8 mouse cellular contexts compared by ENCODE assay signal in the genomic region with DNA sequence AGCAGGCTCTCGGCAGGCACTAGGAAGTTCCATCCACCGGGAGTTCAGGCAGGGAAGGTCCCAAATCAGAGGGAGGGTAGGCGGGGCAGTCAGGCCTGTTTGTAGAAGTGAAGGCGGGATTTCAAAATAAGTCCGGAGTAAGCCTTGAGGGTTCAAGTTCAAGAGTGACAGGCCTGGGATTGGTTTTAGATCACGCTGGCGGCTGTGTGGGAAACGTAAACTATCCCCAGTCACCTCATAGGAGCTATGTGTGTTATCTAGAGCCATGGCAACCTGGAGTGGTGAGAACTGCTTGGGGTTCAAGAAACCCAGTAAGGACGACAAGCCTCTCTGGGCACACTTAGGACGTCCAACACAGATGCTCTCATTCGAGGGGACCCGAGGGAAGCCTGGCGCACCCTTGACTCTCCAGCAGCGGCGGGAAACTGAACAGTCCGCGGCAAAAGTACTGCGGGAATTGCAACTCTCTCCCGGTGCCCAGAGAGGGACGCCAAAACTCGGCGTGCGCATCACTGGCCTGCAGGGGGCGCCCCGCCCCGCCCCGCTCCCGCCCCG. TPM values are rescaled to one million over a fixed set of nuclear protein-coding genes. Genes with fewer than 3 reads are reported as not detected.
DNase-seq lines count a peak whose midpoint lies in the region; ATAC-seq lines count a peak whose summit lies in the region.

No protein-coding gene starts in this region.

- DNase-seq in layer of hippocampus, adult 18-20 months (ENCODE audit: low spot score in 2 of 2): peak; percentile 5 to 29
- DNase-seq in layer of hippocampus, adult 8-10 months (ENCODE audit: low spot score in 2 of 2): no peak
- DNase-seq in adipocyte (ENCODE audit: low spot score): peak; percentile 69
- DNase-seq in midbrain, embryonic 11.5 days (ENCODE audit: low spot score, missing footprints): peak; percentile 97
- peak; percentile 79 for DNase-seq in testis, postnatal 10 days (ENCODE audit: low spot score)

- no peaks in the 10 kb centered on the region for H3K36me3 ChIP-seq in hindbrain, embryonic 13.5 days
- peaks cover 24% of the 10 kb centered on the region for H3K36me3 ChIP-seq in limb, embryonic 13.5 days
- H3K36me3 ChIP-seq in midbrain, embryonic 11.5 days (ENCODE audit: control insufficient read depth, insufficient read depth, low read length): peaks cover 2% of the 10 kb centered on the region; the same call in 1 of the 2 replicates

- H3K27me3 ChIP-seq in hindbrain, embryonic 13.5 days: no peaks in the 10 kb centered on the region
- H3K27me3 ChIP-seq in limb, embryonic 13.5 days: no peaks in the 10 kb centered on the region
- no peaks in the 10 kb centered on the region for H3K27me3 ChIP-seq in midbrain, embryonic 11.5 days (ENCODE audit: control insufficient read depth, insufficient read depth, low read length)

- peak; percentile 18; the same call in 1 of the 2 replicates for ATAC-seq in erythroid progenitor cell, adult 5-6 weeks (replicated peaks; ENCODE audit: low FRiP score, poor library complexity, severe bottlenecking)
- peak; percentile 85 for ATAC-seq in hindbrain, embryonic 13.5 days (ENCODE audit: low FRiP score)
- peak; percentile 77 for ATAC-seq in limb, embryonic 13.5 days (ENCODE audit: low FRiP score, low read depth)
- peak; percentile 84 for ATAC-seq in midbrain, embryonic 11.5 days (ENCODE audit: low FRiP score)

- H3K9ac ChIP-seq in hindbrain, embryonic 13.5 days: 0 out of 2 replicates have a peak overlapping the region, but pooled peaks have one; percentile 49
- H3K9ac ChIP-seq in limb, embryonic 13.5 days: peak overlapping the region; percentile 54
- H3K9ac ChIP-seq in midbrain, embryonic 11.5 days (ENCODE audit: low read length): peak overlapping the region; percentile 17; the same call in 1 of the 2 replicates

- H3K4me3 ChIP-seq in hindbrain, embryonic 13.5 days: peak overlapping the region; percentile 62
- peak overlapping the region; percentile 43 for H3K4me3 ChIP-seq in limb, embryonic 13.5 days
- peak overlapping the region; percentile 65 for H3K4me3 ChIP-seq in midbrain, embryonic 11.5 days (ENCODE audit: low read depth, low read length)

- WGBS in hindbrain, embryonic 13.5 days: 2% methylated on average over 17 of the region's 29 CpGs
- under 1% methylated on average over 23 of the region's 29 CpGs for WGBS in limb, embryonic 13.5 days
- WGBS in midbrain, embryonic 11.5 days: 1% methylated on average over 27 of the region's 29 CpGs

- H3K4me1 ChIP-seq in hindbrain, embryonic 13.5 days (replicated peaks): peaks cover 49% of the 10 kb centered on the region
- H3K4me1 ChIP-seq in limb, embryonic 13.5 days: peaks cover 49% of the 10 kb centered on the region
- H3K4me1 ChIP-seq in midbrain, embryonic 11.5 days (ENCODE audit: control insufficient read depth, insufficient read depth, low read length): peaks cover 25% of the 10 kb centered on the region

- H3K4me2 ChIP-seq in hindbrain, embryonic 13.5 days: peak overlapping the region; percentile 63
- peak overlapping the region; percentile 95 for H3K4me2 ChIP-seq in limb, embryonic 13.5 days (replicated peaks)
- peak overlapping the region; percentile 87 for H3K4me2 ChIP-seq in midbrain, embryonic 11.5 days

- no peak overlapping the region for H3K27ac ChIP-seq in hindbrain, embryonic 13.5 days
- no peak overlapping the region for H3K27ac ChIP-seq in limb, embryonic 13.5 days
- H3K27ac ChIP-seq in midbrain, embryonic 11.5 days (ENCODE audit: low read depth, low read length): no peak overlapping the region

- H3K9me3 ChIP-seq in hindbrain, embryonic 13.5 days: no peaks in the 10 kb centered on the region
- H3K9me3 ChIP-seq in limb, embryonic 13.5 days: no peaks in the 10 kb centered on the region
- no peaks in the 10 kb centered on the region for H3K9me3 ChIP-seq in midbrain, embryonic 11.5 days (ENCODE audit: control insufficient read depth, low read length)

RNA-seq across cellular contexts. Expression of gene Limd1, which starts 0.4 kb away (rescaled TPM):
- total RNA-seq in layer of hippocampus, adult 18-20 months (2021): 1 to 10 TPM; 6.9 to 7.8 TPM
- total RNA-seq in layer of hippocampus, adult 8-10 months (2022): 1 to 10 TPM; 6.7 to 9.6 (median 7.6) TPM
- total RNA-seq in erythroid progenitor cell, adult 5-6 weeks (2015; ENCODE audit: low replicate concordance): 59.1 and 60.2 TPM in 2 replicates
- total RNA-seq in erythroid progenitor cell, adult 5-6 weeks (2017; ENCODE audit: low replicate concordance): 46.1 and 70.6 TPM in 2 replicates
- 17.3 and 18.1 TPM in 2 replicates for polyA plus RNA-seq in hindbrain, embryonic 13.5 days (2015; fragmentation: Nextera tagmentation; extraction: Ambion mirVana)
- 50.3 and 54.9 TPM in 2 replicates for polyA plus RNA-seq in limb, embryonic 13.5 days (2015; fragmentation: Nextera tagmentation; extraction: Ambion mirVana)
- 43.3 and 46.4 TPM in 2 replicates for polyA plus RNA-seq in midbrain, embryonic 11.5 days (2014; fragmentation: Nextera tagmentation; extraction: Ambion mirVana)

RNA-seq across cellular contexts. Expression of gene Sacm1l, which starts 51.5 kb away (rescaled TPM):
- total RNA-seq in layer of hippocampus, adult 18-20 months (2021): 10 to 100 TPM; 61.8 to 62.3 TPM
- 10 to 100 TPM; 54.6 to 69.3 (median 62.3) TPM for total RNA-seq in layer of hippocampus, adult 8-10 months (2022)
- total RNA-seq in erythroid progenitor cell, adult 5-6 weeks (2015; ENCODE audit: low replicate concordance): 23.1 and 25.2 TPM in 2 replicates
- total RNA-seq in erythroid progenitor cell, adult 5-6 weeks (2017; ENCODE audit: low replicate concordance): 23.8 and 32.0 TPM in 2 replicates
- 50.4 and 52.4 TPM in 2 replicates for polyA plus RNA-seq in hindbrain, embryonic 13.5 days (2015; fragmentation: Nextera tagmentation; extraction: Ambion mirVana)
- polyA plus RNA-seq in limb, embryonic 13.5 days (2015; fragmentation: Nextera tagmentation; extraction: Ambion mirVana): 48.5 and 52.7 TPM in 2 replicates
- 53.9 and 63.3 TPM in 2 replicates for polyA plus RNA-seq in midbrain, embryonic 11.5 days (2014; fragmentation: Nextera tagmentation; extraction: Ambion mirVana)

Comparison
In these comparisons a context has a peak if more than half of its experiments do, and no peak if none do; other contexts are left out.
1. DNase-seq: peak in layer of hippocampus, adult 18-20 months (2 of 2), adipocyte (single experiment), midbrain, embryonic 11.5 days (single experiment) and testis, postnatal 10 days (single experiment); none in layer of hippocampus, adult 8-10 months (0 of 2).
2. ATAC-seq: peak in every context shown above with its lines; median percentile 85 in hindbrain, embryonic 13.5 days; 84 in midbrain, embryonic 11.5 days; 77 in limb, embryonic 13.5 days; 18 in erythroid progenitor cell, adult 5-6 weeks.
3. RNA of gene Limd1, which starts 0.4 kb away (total RNA-seq): 46.1 to 70.6 TPM in erythroid progenitor cell, adult 5-6 weeks; 6.7 to 9.6 TPM in layer of hippocampus, adult 8-10 months and 6.9 to 7.8 TPM in layer of hippocampus, adult 18-20 months; every median in the first group is over 4 times any median in the second.
4. Peak in every context shown above with its lines, with median percentiles within 50 percentile points of each other: H3K4me2 ChIP-seq, H3K4me3 ChIP-seq and H3K9ac ChIP-seq.